Mouse (Mus musculus) frontal cortex, adult 2 months (tissue): Measurements from ENCODE around the gene Sema6c. TPM values are rescaled to one million over a fixed set of nuclear protein-coding genes. Genes with fewer than 3 reads are reported as not detected.
"Not testable (repeated sequence)": the region's sequence is repeated elsewhere in the genome, so short reads cannot be mapped to it uniquely, and the experiment has no call there.

Experiments
- DNase-seq, 2 experiments: peaks; one replicate each; pipeline ENCODE4 v3.0.0; 2022; ENCODE audit warnings: low spot score in 1 of 2; ENCODE audit errors: extremely low spot score in 1 of 2
- polyA plus RNA-seq: library from polyadenylated mRNA; depleted of rRNA; stranded (reverse); fragments of >200 nt; gene quantifications from 2 replicates; pipeline ENCODE4 v1.2.3, GENCODE M21; 2012; rRNA removed

Sema6c gene
- 34.6 and 35.8 TPM in 2 replicates for polyA plus RNA-seq

DNA sequence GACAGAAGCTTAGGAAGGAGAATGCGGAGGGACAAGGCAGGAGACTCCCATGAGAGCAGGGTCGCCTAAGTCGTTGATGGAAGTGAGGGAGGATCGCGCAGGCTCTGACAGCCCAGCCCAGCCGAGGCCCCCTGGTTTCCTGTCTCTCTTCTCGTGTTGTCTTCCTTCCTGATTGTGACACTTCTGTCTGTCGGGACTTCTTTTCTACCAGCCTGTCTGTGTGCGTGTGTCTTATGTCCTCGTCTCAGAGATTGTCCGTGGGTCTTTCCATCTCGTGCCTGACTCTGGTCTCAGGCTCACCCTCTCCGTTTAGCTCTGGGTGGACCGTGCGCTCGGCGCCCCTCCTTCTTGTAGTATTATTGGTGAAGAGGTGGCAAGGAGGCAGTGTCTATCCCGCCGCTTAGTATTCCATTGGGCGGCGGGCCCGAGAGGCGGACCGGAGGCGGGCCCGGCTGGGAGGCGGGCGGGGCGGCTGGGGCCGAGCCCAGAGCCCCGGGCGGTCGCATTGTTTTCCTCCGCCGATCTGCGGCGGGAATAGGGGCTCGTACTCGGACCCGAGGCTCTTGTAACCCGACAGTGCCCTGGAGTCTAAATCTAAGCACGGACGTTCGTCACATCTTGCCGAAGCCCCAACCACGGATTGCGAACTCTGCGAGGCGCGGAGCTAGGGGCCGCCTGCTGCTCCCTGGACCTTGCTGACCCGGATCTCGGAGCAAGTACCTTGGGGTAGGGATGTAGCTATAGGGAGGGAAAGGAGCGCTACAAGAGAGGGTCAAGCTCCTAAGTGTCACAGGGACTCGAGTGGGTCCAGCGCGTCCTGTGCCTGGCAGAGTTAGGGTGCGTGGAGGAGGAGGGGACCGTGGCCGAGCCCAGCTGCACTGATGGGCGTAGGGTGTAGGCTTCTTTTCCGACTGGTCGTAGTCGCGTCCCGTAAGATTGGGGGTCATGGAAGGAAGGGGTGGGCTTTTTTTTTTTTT is at the start of gene Sema6c:
TSS of gene Sema6c (plus strand) at position 471 of the 977 bp plus-strand sequence.
- peak; percentile 79 to 89 for DNase-seq

DNA sequence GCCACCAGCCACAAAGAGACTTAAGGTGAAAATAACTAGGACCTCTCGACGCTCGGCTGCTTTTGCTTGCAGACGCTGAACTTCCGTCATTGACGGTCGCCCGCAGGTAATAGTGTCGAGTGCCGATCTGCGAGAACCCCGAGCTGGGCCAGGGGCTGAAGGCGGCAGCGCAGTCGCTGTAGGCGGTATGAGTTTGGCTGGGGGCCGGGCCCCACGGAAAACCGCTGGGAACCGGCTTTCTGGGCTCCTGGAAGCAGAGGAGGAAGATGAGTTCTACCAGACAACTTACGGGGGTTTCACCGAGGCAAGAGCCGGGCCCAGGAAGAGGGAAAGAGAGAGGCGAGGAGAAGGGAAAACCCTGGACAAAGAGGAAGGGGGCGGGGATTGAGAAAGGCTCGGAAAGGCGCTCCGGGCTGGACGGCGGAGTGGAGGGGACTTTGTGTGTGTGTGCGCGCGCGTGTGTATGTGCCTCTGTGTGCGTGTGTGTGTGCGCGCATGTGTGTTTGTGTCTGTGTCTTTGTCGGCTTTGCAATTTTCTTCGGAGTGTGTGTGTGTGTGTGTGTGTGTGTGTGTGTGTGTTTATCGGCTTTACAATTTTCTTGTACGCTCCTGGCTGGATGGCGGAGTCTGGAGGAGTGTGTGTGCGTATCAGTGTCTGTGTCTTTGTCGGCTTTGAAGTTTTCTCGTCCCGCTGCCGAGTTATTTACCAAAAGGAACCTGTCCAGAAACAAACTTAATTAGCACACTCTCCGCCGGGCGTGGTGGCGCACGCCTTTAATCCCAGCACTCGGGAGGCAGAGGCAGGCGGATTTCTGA is 49.1 kb upstream of the Sema6c start, which contains the start of gene Vps72:
TSS of gene Vps72 (plus strand) at position 112 of the 816 bp plus-strand sequence.
- DNase-seq, result peak; percentile 87 to 94

- DNase-seq, result no peak
Observed at GRCm38 (mm10) chr3:95112760-95113159, 47.5 kb upstream of the Sema6c start.

- no peak for DNase-seq
Observed at GRCm38 (mm10) chr3:95117751-95118150, 42.5 kb upstream of the Sema6c start.

DNA sequence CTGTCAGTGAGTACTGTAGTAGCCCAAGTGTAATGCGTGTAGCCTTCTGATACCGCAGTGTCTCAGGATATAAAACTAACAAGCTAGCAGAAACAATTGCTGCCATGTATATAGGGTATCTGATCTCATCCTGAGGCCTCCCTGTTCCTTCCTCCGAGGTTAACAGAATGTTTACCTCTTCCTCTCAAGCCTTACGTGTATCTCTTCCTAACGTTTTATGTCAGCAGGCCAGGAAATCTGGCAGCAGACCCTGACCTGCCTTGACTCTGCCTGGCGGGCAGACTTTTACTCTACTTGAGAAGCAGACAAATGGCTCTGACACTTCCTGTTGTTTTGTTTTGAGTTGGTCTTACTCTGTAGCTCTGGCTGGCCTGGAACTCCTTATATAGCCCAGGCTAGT is 38.7 kb upstream of the Sema6c start:
- no peak for DNase-seq

DNA sequence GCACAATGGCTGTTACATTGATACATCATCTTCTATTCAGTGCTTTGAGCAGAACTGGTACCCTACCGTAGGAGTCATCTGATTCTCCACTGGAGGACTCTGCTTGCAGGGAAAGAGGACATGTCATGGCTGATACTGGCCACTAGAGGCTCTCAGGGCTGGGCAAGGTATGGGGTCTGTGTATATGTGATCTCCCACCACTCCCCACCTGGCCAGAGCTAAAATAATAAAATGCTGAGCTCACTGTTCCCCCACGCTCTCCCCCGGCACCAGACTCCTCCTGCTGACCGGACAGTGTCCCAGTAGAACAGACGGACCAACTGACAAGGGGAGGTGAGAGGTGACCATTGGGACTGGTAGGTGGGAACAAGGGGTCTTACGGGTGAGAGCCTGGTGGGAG is 36.0 kb upstream of the Sema6c start, which contains the start of gene Tmod4:
TSS of gene Tmod4 (plus strand) at position 231 of the 400 bp plus-strand sequence.
- DNase-seq, result no peak

GRCm38 (mm10) chr3:95124972-95125371 is 35.3 kb upstream of the Sema6c start:
- peak in 1 of 2 experiments; percentile 55 for DNase-seq

DNA sequence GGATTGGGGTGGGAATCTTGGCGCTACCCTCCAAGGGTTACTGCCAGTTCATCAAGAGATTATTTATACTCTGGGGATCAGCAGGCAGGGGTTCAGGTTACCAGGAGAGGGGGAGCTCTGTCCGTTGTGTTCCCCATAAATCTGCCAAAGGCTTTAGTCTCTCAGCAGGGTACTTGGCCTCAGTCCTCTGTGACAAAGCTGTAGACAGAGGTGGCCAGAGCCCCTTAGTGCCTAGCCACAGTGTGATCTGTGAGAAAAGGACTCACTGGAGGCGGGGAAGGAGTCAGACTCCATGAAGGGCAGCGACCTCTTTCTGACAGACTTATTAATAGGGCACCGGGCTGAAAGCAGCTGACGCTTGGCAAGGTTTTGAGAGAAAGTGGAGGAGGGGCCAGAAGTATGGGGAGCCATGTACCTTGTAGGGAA is 31.0 kb upstream of the Sema6c start:
- no peak for DNase-seq

DNA sequence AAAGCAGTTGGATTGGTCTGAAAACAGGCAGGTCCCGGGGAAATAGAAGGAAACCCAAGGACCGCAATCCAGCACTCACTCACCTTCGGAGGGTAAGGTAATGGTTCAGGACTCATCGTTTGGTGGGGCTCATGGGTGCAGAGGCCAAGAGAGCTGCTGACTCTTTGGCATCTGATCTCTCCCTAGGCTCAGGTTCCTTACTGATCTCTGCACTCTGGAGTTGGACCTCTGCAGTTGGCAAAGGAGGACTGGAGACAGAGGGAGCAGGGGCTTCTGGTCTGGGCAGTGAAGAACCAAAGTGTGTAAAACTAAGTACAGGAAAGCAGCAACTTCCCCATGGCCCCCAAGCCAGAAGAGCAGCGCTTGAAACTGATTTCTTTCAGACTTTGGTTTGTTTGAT is 30.2 kb upstream of the Sema6c start:
- no peak for DNase-seq

- DNase-seq, result not testable (repeated sequence)
Observed at GRCm38 (mm10) chr3:95132389-95132788, 27.9 kb upstream of the Sema6c start.

DNA sequence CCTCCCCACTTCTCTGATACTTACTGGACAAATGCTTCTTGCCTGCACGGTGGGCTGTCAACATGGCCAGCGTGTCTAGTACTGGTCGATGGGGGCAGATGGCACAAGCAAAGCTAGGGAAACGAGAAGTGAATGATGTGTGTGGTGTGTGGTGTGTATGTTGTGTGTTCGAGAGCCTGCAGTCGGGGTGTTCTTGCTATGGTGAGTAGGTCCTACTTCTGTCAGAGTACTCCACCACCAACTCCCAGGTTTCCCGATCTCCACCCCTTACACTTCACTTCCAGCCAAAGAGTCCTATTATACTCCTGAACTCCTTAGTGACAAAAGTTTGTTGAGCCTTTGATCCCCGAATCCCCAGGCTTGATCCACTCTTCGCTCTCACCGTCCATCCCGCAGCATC is 27.1 kb upstream of the Sema6c start:
- DNase-seq, result no peak

DNA sequence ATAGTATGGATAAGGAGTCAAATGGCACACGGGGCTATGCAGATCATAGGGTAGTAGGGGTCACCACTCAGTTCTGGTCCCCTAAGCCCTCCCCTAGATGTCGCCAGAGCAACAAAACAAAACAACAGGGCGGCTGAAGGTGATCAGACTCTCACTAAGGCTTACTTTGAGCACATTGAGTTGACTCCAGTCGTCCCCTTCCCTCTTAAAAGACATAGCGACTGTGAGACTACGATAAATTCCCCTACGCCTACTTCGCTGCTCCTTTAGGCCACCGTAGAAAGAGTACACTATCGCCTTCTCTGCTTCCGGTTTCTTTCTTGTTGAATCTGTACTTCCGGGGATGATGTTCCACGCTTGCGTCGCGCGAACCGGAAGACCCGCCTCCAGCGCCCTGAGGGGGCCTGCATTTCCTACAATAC is 26.6 kb upstream of the Sema6c start, which contains the start of the genes Scnm1 and Lysmd1:
TSS of gene Scnm1 (minus strand) at position 332 of the 422 bp plus-strand sequence.
TSS of gene Lysmd1 (plus strand) at position 409 of the 422 bp plus-strand sequence.
- DNase-seq, result peak; percentile 91 to 95

GRCm38 (mm10) chr3:95134133-95134532 is 26.1 kb upstream of the Sema6c start:
- not testable (repeated sequence) for DNase-seq

GRCm38 (mm10) chr3:95135023-95135422 is 25.2 kb upstream of the Sema6c start:
- DNase-seq, result peak in 1 of 2 experiments; percentile 56

- no peak for DNase-seq
Observed at GRCm38 (mm10) chr3:95135433-95136052, 24.7 kb upstream of the Sema6c start.

DNA sequence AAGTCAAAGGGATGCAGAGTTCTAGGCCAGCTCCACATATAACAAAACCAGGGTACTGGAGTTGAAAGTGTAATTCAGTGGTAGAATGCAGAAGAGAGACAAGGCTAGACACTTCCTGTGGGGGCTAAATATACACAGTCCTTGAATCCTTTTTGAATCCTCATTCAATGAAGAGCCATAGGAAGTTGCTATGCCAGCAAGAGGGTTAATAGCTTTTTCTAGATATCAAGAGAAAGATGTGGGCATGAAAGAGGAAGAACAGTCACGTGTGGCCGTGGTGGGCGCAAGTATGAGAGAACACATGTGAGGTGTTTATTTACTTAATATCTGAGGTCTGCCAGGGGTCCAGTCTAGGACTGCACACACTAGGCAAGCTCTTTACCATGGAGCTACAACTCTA is 23.9 kb upstream of the Sema6c start:
- DNase-seq, result no peak

- DNase-seq, result peak in 1 of 2 experiments; percentile 9
Observed at GRCm38 (mm10) chr3:95139586-95140288, 20.5 kb upstream of the Sema6c start.

DNA sequence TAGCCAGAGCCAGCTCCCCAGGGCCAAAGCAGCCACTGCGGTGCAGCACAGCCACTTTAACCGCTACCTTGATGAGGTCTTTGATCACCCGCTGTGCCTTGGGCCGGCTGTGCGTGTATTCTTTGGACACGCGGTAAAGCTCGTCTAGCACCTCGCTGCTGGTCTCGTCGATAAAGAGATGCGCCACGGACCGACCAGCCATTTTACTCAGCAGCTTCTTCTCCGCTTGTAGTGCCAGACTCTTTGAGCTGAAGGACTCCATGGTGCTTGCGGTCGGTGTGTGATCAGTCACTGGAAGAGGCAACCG is 20.0 kb upstream of the Sema6c start:
- no peak for DNase-seq

DNA sequence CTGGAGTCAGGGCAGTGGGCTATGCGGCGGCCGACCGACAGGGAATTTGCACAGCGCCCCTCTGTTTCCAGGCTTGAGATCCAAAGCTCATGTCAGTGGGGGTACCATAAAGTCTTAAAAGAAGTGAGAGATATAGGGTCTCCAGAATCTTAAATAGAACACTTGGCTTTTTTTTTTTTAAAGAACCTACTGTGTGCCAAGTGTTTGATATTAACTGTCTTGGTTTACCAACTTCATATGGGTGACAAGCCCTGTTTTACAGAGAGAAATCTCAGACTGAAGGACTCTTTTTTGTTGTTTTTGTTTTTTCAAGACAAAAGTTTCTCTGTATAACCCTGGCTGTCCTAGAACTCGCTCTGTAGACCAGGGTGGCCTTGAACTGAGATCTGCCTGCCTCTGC is 19.5 kb upstream of the Sema6c start:
- no peak for DNase-seq

DNA sequence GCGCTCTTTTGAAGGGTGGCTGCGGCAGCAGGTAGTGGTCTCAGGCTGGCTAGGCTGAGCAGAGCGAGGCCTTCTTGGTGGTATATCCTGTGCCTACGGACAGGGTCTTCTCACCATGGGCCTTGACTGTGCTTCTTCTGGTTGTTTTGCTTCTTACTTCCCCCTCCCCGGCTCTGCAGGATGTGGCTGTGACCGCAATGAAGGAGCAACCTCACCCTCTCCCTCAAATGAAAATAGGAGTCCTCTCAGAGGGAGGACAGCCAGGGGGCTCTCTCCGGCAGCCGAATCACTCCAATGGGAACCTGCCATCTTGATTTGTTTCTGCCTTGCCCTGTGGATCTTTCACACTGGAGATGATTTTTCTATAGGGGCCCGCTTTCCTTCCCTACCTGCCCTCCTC is 18.8 kb upstream of the Sema6c start:
- DNase-seq, result peak in 1 of 2 experiments; percentile 16
